Mouse (Mus musculus) heart, embryonic 14.5 days (tissue): Measurements from ENCODE around the gene Ints11. TPM values are rescaled to one million over a fixed set of nuclear protein-coding genes. Genes with fewer than 3 reads are reported as not detected.
A peak's percentile ranks its signal among the peaks of the same experiment; 100 is the strongest.

Experiments used
- ATAC-seq: fragments of 200-750 bp; cut with Nextera tagmentation; 2 replicates; pipeline ENCODE4 v1.8.0; 2017; ENCODE audit warnings: low read depth, moderate TSS enrichment; ENCODE audit not compliant: insufficient number of reproducible peaks, insufficient read depth, low FRiP score
- H3K27ac ChIP-seq, 2 experiments: fragments of 200-500 bp in 1 of 2; fragments of 300-500 bp in 1 of 2; sonication (generic) in 1 of 2; replicated peaks in 1 of 2; 2 replicates each; pipeline ENCODE4 v1.5.1; 2012 to 2014; ENCODE audit warnings: low read depth in 2 of 2, low read length in 2 of 2, control low read depth in 1 of 2, mild to moderate bottlenecking in 1 of 2, mixed read lengths in 1 of 2; ENCODE audit not compliant: control insufficient read depth in 1 of 2, insufficient read depth in 1 of 2
- H3K27me3 ChIP-seq: fragments of 300-500 bp; sonication (generic); 2 replicates; pipeline ENCODE4 v1.6.1; 2014; ENCODE audit warnings: mild to moderate bottlenecking, low read length, control low read depth; ENCODE audit not compliant: control insufficient read depth, insufficient read depth
- H3K36me3 ChIP-seq: fragments of 300-500 bp; sonication (generic); 2 replicates; pipeline ENCODE4 v1.6.1; 2014; ENCODE audit warnings: mild to moderate bottlenecking, control low read depth, low read length, mixed read lengths; ENCODE audit not compliant: control insufficient read depth, insufficient read depth
- H3K4me1 ChIP-seq, 2 experiments: fragments of 200-500 bp in 1 of 2; fragments of 300-500 bp in 1 of 2; sonication (generic) in 1 of 2; 2 replicates each; pipeline ENCODE4 v1.6.1; 2012 to 2014; ENCODE audit warnings: low read length in 2 of 2, control low read depth in 1 of 2, mixed read lengths in 1 of 2; ENCODE audit not compliant: control insufficient read depth in 2 of 2, insufficient read depth in 2 of 2
- H3K4me2 ChIP-seq: fragments of 300-500 bp; sonication (generic); 2 replicates; pipeline ENCODE4 v1.6.1; 2014; ENCODE audit warnings: mild to moderate bottlenecking, low read length
- H3K4me3 ChIP-seq, 2 experiments: fragments of 200-500 bp in 1 of 2; fragments of 300-500 bp in 1 of 2; sonication (generic) in 1 of 2; 2 replicates each; pipeline ENCODE4 v1.5.1; 2012 to 2014; ENCODE audit warnings: low read length in 2 of 2, mild to moderate bottlenecking in 2 of 2, control low read depth in 1 of 2, low read depth in 1 of 2, moderate library complexity in 1 of 2; ENCODE audit not compliant: control insufficient read depth in 1 of 2, insufficient read depth in 1 of 2
- H3K9ac ChIP-seq: fragments of 300-500 bp; sonication (generic); 2 replicates; pipeline ENCODE4 v1.6.1; 2014; ENCODE audit warnings: mild to moderate bottlenecking, low read length
- H3K9me3 ChIP-seq: fragments of 300-500 bp; sonication (generic); 2 replicates; pipeline ENCODE4 v1.6.1; 2016; ENCODE audit warnings: low read length, control low read depth; ENCODE audit not compliant: control insufficient read depth
- WGBS: fragments of 180-500 bp; shearing (Covaris S2); extraction: QIAGEN DNeasy Blood & Tissue Kit; methylation state at CpG from one replicate; pipeline ENCODE4 v1.1.7; 2014; 5-methylcytosine and 5-hydroxymethylcytosine counted together
- polyA plus RNA-seq: library from polyadenylated mRNA; unstranded; fragments of >200 nt; fragmentation: Nextera tagmentation; extraction: Ambion mirVana; gene quantifications from 2 replicates; pipeline ENCODE4 v1.2.1, GENCODE M21; 2014

Gene Ints11
- polyA plus RNA-seq, 1 experiment from 2014 or later, result 38.5 TPM

GRCm38 (mm10) chr4:155894311-155894881 lies 25.1 kb downstream of the Ints11 start:
- peaks cover 20 to 40% of the 10 kb centered on the region in 2 experiments for H3K4me1 ChIP-seq
- peak overlapping the region; percentile 99 for H3K4me2 ChIP-seq
- ATAC-seq, result no peak
- H3K4me3 ChIP-seq, result no peak overlapping the region
- H3K27ac ChIP-seq, result peak overlapping the region; percentile 1 to 19; a peak in 2 of 4 replicates
- peak overlapping the region; percentile 28; the same call in 1 of the 2 replicates for H3K9ac ChIP-seq
- no peaks in the 10 kb centered on the region for H3K27me3 ChIP-seq
- H3K36me3 ChIP-seq, result peaks cover 28% of the 10 kb centered on the region
- no peaks in the 10 kb centered on the region for H3K9me3 ChIP-seq
- WGBS, result 21% methylated on average over 8 of the region's 8 CpGs

GRCm38 (mm10) chr4:155895216-155895615 lies 25.9 kb downstream of the Ints11 start:
- Histone ChIP-seq H3K9ac (no peak overlapping the region), H3K4me3 (no peak overlapping the region), H3K36me3 (peaks cover 29% of the 10 kb centered on the region), H3K27ac (peak overlapping the region in 1 of 2 experiments; percentile 19; a peak in 1 of 4 replicates), H3K9me3 (no peaks in the 10 kb centered on the region), H3K4me2 (peak overlapping the region; percentile 99; the same call in 1 of the 2 replicates), H3K27me3 (no peaks in the 10 kb centered on the region), H3K4me1 (peaks cover 20 to 37% of the 10 kb centered on the region in 2 experiments)
- 40% methylated on average over 6 of the region's 6 CpGs for WGBS
- no peak for ATAC-seq

- WGBS, result 89% methylated on average over 4 of the region's 4 CpGs
- Histone ChIP-seq H3K4me3 (no peak overlapping the region), H3K36me3 (peaks cover 35% of the 10 kb centered on the region), H3K4me2 (no peak overlapping the region), H3K9ac (no peak overlapping the region), H3K27me3 (no peaks in the 10 kb centered on the region), H3K27ac (no peak overlapping the region), H3K4me1 (peaks cover 16 to 33% of the 10 kb centered on the region in 2 experiments), H3K9me3 (no peaks in the 10 kb centered on the region)
- no peak for ATAC-seq
These were observed 26.5 kb downstream of the Ints11 start for GRCm38 (mm10) chr4:155895826-155896225.

DNA sequence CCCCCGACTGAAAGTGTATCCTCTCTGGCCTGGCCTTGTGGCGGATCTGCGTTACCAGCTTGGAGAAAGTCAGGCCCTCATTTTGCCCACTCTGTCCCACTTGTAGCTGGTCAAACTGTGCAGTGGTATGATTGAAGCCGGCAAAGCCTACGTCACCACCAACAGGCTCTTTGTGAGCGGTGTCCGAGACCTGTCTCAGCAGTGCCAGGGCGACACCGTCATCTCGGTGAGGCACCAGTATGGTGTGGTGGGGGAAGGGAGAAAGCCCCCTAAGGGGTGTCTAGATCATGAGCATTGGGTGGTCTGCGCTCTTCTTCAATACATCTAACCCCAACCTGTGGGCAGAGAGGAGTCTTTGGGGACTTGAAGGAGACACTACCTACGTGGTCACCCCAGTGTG lies 27.1 kb downstream of the Ints11 start:
- H3K27me3 ChIP-seq, result no peaks in the 10 kb centered on the region
- H3K4me1 ChIP-seq, result peaks cover 21 to 35% of the 10 kb centered on the region in 2 experiments
- 93% methylated on average over 12 of the region's 12 CpGs for whole genome bisulfite sequencing
- no peak overlapping the region for H3K4me2 ChIP-seq
- H3K9ac ChIP-seq, result no peak overlapping the region
- no peak overlapping the region for H3K4me3 ChIP-seq
- H3K9me3 ChIP-seq, result no peaks in the 10 kb centered on the region
- H3K36me3 ChIP-seq, result peaks cover 39% of the 10 kb centered on the region
- no peak overlapping the region for H3K27ac ChIP-seq
- ATAC-seq, result no peak

DNA sequence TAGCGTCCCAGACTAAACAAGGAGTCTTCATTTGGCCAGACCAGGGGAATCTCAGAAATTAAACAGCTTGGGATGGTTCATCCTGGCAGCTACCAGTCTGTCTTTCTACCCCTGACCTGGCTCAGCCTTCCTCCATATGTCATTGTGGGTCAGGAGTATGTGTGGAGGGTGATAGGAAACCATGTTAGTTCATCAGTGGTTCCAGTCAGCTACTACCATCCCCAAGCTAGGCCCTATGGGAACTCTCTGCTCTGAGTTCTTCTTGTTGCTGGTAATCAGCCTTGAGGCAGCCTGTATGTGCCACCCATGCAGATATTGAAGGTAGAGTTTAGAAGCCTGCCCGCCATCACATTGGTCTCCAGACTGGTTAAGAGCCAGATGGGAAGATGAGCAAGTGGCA lies 29.0 kb downstream of the Ints11 start:
- WGBS, result 95% methylated on average over 2 of the region's 2 CpGs
- no peak overlapping the region for H3K4me2 ChIP-seq

GRCm38 (mm10) chr4:155899355-155899754 lies 30.0 kb downstream of the Ints11 start:
- Histone ChIP-seq H3K4me3 (no peak overlapping the region), H3K9me3 (no peaks in the 10 kb centered on the region), H3K36me3 (peaks cover 68% of the 10 kb centered on the region), H3K27me3 (no peaks in the 10 kb centered on the region), H3K9ac (no peak overlapping the region), H3K27ac (no peak overlapping the region), H3K4me2 (no peak overlapping the region), H3K4me1 (peaks cover 17 to 18% of the 10 kb centered on the region in 2 experiments)
- no peak for ATAC-seq
- WGBS, result 91% methylated on average over 7 of the region's 7 CpGs

More for the DNA sequence above, 29.0 kb downstream of the Ints11 start:
- Histone ChIP-seq H3K9me3 (no peaks in the 10 kb centered on the region), H3K4me3 (no peak overlapping the region), H3K36me3 (peaks cover 58% of the 10 kb centered on the region), H3K27ac (no peak overlapping the region), H3K4me1 (peaks cover 19 to 28% of the 10 kb centered on the region in 2 experiments), H3K27me3 (no peaks in the 10 kb centered on the region), H3K9ac (no peak overlapping the region)
- ATAC-seq, result no peak

GRCm38 (mm10) chr4:155901205-155901604 lies 31.9 kb downstream of the Ints11 start:
- Histone ChIP-seq H3K4me3 (no peak overlapping the region), H3K9ac (no peak overlapping the region), H3K27ac (peak overlapping the region; percentile 20 to 24; a peak in 1 of 4 replicates), H3K4me2 (no peak overlapping the region), H3K9me3 (no peaks in the 10 kb centered on the region), H3K27me3 (no peaks in the 10 kb centered on the region), H3K36me3 (peaks cover 85% of the 10 kb centered on the region), H3K4me1 (peaks cover 7 to 8% of the 10 kb centered on the region in 2 experiments; a peak in 3 of 4 replicates)
- ATAC-seq, result peak; percentile 51; the same call in 1 of the 2 replicates
- 38% methylated on average over 3 of the region's 3 CpGs for WGBS

DNA sequence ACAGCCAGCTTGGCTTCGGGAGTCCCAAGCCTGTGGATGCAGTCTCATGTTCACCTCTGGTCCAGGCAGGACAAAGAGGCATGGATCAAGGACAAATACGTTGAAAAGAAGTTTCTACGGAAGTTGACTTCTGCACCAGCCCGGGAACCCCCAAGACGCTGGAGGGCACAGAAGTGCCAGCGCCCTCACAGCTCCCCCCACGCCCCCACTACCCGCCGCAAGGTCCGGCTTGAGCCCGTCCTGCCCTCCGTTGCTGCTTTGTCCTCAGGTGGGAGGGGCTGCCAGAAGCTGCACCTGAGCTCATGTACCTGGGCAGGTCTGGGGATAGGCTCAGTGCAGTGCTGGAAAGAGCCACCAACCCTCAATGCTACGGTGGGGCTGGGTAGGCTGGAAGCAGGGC lies 33.9 kb downstream of the Ints11 start:
- H3K4me2 ChIP-seq, result no peak overlapping the region
- H3K27ac ChIP-seq, result no peak overlapping the region
- no peak overlapping the region for H3K9ac ChIP-seq
- peaks cover 7 to 8% of the 10 kb centered on the region in 2 experiments; a peak in 3 of 4 replicates for H3K4me1 ChIP-seq
- no peaks in the 10 kb centered on the region for H3K9me3 ChIP-seq
- H3K4me3 ChIP-seq, result no peak overlapping the region
- H3K27me3 ChIP-seq, result no peaks in the 10 kb centered on the region
- 92% methylated on average over 13 of the region's 13 CpGs for WGBS
- peaks cover 79% of the 10 kb centered on the region for H3K36me3 ChIP-seq
- no peak for ATAC-seq
